Mouse (Mus musculus) embryonic facial prominence, embryonic 10.5 days (tissue): ENCODE measurements around the gene Tyrp1. TPM values are rescaled to one million over a fixed set of nuclear protein-coding genes. Genes with fewer than 3 reads are reported as not detected.

Source experiments
- DNase-seq: peaks from one replicate; pipeline ENCODE4 v3.0.0-alpha.2; 2017; ENCODE audit warnings: low spot score
- H3K27ac ChIP-seq: fragments of 300-500 bp; sonication (generic); replicated peaks from 2 replicates; pipeline ENCODE4 v1.5.1; 2016; ENCODE audit warnings: mild to moderate bottlenecking
- H3K27me3 ChIP-seq: fragments of 300-500 bp; sonication (generic); replicated peaks from 2 replicates; pipeline ENCODE4 v1.6.1; 2016; ENCODE audit warnings: low read depth, mild to moderate bottlenecking; ENCODE audit not compliant: poor library complexity, severe bottlenecking
- H3K36me3 ChIP-seq: fragments of 300-500 bp; sonication (generic); replicated peaks from 2 replicates; pipeline ENCODE4 v1.6.1; 2016; ENCODE audit warnings: mild to moderate bottlenecking, moderate library complexity
- H3K4me1 ChIP-seq: fragments of 300-500 bp; sonication (generic); 2 replicates; pipeline ENCODE4 v1.6.1; 2016
- H3K4me3 ChIP-seq: fragments of 300-500 bp; sonication (generic); 2 replicates; pipeline ENCODE4 v1.5.1; 2016; ENCODE audit warnings: mild to moderate bottlenecking, moderate library complexity
- H3K9me3 ChIP-seq: fragments of 300-500 bp; sonication (generic); 2 replicates; pipeline ENCODE4 v1.6.1; 2016; ENCODE audit warnings: mild to moderate bottlenecking
- WGBS: fragments of 180-500 bp; shearing (Covaris S2); methylation state at CpG from one replicate; pipeline ENCODE4 v1.1.7; 2016; 5-methylcytosine and 5-hydroxymethylcytosine counted together
- polyA plus RNA-seq: library from polyadenylated mRNA; unstranded; fragments of >200 nt; fragmentation: Nextera tagmentation; extraction: Ambion mirVana; gene quantifications from 2 replicates; pipeline ENCODE4 v1.2.1, GENCODE M21; 2016

The Tyrp1 gene
- polyA plus RNA-seq: 0.40 and 1.1 TPM in 2 replicates

- Histone ChIP-seq H3K4me1 (no peaks in the 10 kb centered on the region), H3K36me3 (no peaks in the 10 kb centered on the region), H3K4me3 (no peak within 1 kb of the TSS), H3K27me3 (no peaks in the 10 kb centered on the region), H3K27ac (no peak within 1 kb of the TSS), H3K9me3 (no peaks in the 10 kb centered on the region)
- no peak for DNase-seq
- 42% methylated on average over 3 of the region's 3 CpGs for WGBS
Measured at GRCm38 (mm10) chr4:80834050-80834449, at the start of gene Tyrp1. Tyrp1 (plus strand) TSS chr4:80834123.

DNA sequence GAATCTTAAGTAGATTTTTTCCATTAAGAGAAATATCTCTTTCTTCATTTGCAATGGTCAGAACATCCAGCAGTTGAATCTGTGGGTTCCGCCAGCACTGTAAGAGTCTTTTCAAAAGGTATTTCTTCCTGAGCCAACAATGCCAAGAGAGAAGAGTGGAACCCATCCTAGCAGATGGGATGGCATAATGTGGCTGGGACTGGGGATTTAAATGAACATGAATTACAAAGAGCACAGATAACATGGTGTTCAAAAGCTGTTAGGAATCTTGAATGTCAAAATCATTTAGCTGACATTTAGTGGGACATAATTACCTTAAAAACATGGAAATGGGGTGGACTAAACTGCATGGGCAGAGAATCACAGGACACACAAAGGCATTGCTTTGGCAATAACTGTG lies 45.6 kb upstream of the Tyrp1 start:
- Histone ChIP-seq H3K9me3 (no peaks in the 10 kb centered on the region), H3K36me3 (no peaks in the 10 kb centered on the region), H3K27ac (no peak overlapping the region), H3K27me3 (no peaks in the 10 kb centered on the region), H3K4me3 (no peak overlapping the region), H3K4me1 (no peaks in the 10 kb centered on the region)
- 97% methylated on average over 1 of the region's 1 CpGs for WGBS
- no peak for DNase-seq

DNA sequence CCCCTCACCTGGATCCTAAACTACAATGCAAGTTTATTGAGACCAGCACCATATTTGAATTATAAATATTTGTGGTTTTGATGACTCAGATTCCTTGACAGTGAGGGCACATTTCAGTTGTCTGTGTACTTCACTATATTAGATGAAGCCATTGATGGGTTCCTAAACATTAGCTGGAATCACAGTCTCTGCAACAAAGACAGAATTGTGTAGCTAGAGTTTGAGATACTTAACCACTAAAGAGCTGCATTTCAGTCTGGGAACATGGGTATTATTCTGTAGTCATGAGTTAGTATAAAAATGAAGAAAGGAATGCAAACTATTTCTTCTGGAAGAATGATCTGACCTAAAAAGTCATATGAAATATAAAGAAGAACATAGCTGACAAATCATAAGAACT lies 14.4 kb upstream of the Tyrp1 start:
- Histone ChIP-seq H3K27ac (no peak overlapping the region), H3K4me3 (no peak overlapping the region), H3K36me3 (no peaks in the 10 kb centered on the region), H3K9me3 (no peaks in the 10 kb centered on the region), H3K4me1 (no peaks in the 10 kb centered on the region), H3K27me3 (no peaks in the 10 kb centered on the region)
- DNase-seq: no peak

- DNase-seq: no peak
- Histone ChIP-seq H3K9me3 (no peaks in the 10 kb centered on the region), H3K36me3 (no peaks in the 10 kb centered on the region), H3K27ac (no peak overlapping the region), H3K4me1 (no peaks in the 10 kb centered on the region), H3K4me3 (no peak overlapping the region), H3K27me3 (no peaks in the 10 kb centered on the region)
- 83% methylated on average over 3 of the region's 3 CpGs for WGBS
Measured at GRCm38 (mm10) chr4:80821945-80822344, 12.0 kb upstream of the Tyrp1 start.

DNA sequence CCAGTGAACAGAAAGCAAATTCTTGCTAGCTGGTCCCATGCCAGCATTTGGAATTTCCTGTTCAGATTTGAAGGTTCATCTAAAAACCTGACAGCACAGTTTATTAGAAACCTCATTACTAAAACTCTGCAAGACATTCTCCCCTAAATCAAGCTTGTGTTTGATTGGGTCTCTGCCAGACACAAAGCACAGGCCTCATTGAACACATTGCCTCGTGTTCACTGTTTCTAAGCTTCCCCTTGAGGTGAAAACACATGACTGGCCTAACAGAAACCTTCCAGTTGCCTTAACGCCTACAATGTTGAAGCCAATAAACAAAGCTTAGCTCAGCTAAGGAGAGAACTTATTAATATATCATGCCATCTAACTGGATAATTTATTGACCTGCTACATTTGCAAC lies 5.7 kb upstream of the Tyrp1 start:
- Histone ChIP-seq H3K4me3 (no peak overlapping the region), H3K27me3 (no peaks in the 10 kb centered on the region), H3K36me3 (no peaks in the 10 kb centered on the region), H3K4me1 (no peaks in the 10 kb centered on the region), H3K27ac (no peak overlapping the region), H3K9me3 (no peaks in the 10 kb centered on the region)
- DNase-seq: no peak
- WGBS: 71% methylated on average over 2 of the region's 2 CpGs

DNA sequence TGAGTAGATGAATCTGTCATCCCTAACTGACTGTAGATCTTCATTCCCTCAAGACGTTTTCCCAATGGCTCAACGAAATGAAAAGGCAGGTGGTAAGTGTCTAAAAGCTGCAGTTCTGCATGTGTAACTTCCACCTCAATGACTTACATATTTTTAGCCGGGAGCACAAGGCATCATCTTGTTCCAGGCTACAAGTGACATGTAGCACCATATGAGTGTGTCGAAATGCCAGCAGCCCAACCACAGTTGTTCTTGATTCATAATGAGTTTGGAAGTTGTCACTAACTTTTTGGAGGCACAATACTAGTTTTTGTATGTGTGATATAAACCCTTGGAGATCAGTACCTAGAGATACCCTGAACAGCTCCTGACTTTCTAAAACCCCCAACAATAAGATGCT lies 5.4 kb downstream of the Tyrp1 start:
- Histone ChIP-seq H3K4me3 (no peak overlapping the region), H3K27me3 (no peaks in the 10 kb centered on the region), H3K9me3 (no peaks in the 10 kb centered on the region), H3K4me1 (no peaks in the 10 kb centered on the region), H3K27ac (no peak overlapping the region), H3K36me3 (no peaks in the 10 kb centered on the region)
- WGBS: 85% methylated on average over 4 of the region's 4 CpGs
- DNase-seq: no peak

GRCm38 (mm10) chr4:80841980-80842379 lies 8.1 kb downstream of the Tyrp1 start:
- 88% methylated on average over 1 of the region's 1 CpGs for WGBS
- Histone ChIP-seq H3K36me3 (no peaks in the 10 kb centered on the region), H3K27ac (no peak overlapping the region), H3K4me1 (no peaks in the 10 kb centered on the region), H3K9me3 (no peaks in the 10 kb centered on the region), H3K27me3 (no peaks in the 10 kb centered on the region), H3K4me3 (no peak overlapping the region)
- DNase-seq: no peak

DNA sequence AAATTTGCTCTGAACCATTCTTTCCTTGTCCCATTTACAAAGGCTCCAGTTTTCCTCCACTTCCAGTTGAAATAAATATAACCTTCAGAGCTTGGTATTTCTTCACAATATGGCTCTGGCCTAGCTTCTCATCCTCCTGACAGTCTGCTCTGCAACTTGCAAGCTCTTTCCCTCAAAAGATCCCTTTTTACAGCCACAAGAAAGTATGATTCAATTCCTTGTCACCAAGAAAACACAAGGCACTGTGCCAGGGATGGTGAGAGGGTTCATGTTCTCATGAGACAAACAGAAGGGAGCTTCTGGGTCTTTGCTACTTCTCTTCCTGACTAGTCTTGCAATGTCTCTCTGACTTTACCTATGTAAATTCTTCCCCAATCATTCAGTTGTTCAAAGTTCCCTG lies 9.8 kb downstream of the Tyrp1 start:
- Histone ChIP-seq H3K27me3 (no peaks in the 10 kb centered on the region), H3K27ac (no peak overlapping the region), H3K4me3 (no peak overlapping the region), H3K36me3 (no peaks in the 10 kb centered on the region), H3K9me3 (no peaks in the 10 kb centered on the region), H3K4me1 (no peaks in the 10 kb centered on the region)
- DNase-seq: no peak

GRCm38 (mm10) chr4:80846052-80846451 lies 12.1 kb downstream of the Tyrp1 start:
- H3K27ac ChIP-seq: no peak overlapping the region
- H3K27me3 ChIP-seq: no peaks in the 10 kb centered on the region
- 73% methylated on average over 3 of the region's 3 CpGs for WGBS
- H3K4me1 ChIP-seq: no peaks in the 10 kb centered on the region
- DNase-seq: no peak
- H3K4me3 ChIP-seq: no peak overlapping the region
- H3K36me3 ChIP-seq: no peaks in the 10 kb centered on the region
- H3K9me3 ChIP-seq: no peaks in the 10 kb centered on the region

DNA sequence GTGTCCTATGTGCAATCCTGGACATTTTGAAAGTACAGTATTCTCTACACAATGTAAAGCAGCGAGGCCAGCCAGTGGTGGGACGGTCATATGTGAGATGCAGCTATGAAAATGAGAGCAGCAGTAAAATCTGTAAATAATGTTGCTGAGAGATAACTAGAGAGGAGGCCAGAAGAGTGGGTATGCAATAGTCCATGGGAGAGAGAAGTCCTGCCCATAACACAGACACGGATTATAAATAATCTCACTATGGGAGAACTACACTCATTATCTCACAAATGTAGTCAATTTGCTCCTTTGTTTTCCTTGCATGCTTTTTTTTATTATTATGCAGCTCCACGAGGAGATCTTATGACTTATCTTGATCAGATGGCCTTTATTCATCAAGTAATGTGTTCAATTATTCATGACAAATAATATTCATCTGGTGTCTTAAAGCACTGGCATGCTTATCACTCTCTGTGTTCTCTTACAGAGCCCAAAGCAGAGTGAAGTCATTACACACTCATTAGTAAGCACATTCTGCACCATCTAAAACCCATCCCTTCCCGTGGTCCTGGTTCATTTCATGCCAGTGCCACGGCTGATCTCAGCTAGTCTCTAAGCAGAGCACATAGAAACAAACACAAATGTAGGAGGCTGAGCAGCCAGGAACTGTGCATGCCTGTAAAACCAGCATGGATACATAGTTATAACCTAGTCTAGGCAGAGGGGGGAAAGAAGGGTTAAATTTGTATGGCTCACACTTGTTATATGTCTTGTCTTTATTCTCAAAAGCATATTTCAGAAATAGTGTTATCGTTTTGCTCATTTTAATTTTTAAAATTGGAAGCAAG lies 18.9 kb downstream of the Tyrp1 start:
- Histone ChIP-seq H3K4me3 (no peak overlapping the region), H3K27me3 (no peaks in the 10 kb centered on the region), H3K9me3 (no peaks in the 10 kb centered on the region), H3K4me1 (no peaks in the 10 kb centered on the region), H3K27ac (no peak overlapping the region), H3K36me3 (no peaks in the 10 kb centered on the region)
- WGBS: 85% methylated on average over 7 of the region's 7 CpGs
- no peak for DNase-seq

DNA sequence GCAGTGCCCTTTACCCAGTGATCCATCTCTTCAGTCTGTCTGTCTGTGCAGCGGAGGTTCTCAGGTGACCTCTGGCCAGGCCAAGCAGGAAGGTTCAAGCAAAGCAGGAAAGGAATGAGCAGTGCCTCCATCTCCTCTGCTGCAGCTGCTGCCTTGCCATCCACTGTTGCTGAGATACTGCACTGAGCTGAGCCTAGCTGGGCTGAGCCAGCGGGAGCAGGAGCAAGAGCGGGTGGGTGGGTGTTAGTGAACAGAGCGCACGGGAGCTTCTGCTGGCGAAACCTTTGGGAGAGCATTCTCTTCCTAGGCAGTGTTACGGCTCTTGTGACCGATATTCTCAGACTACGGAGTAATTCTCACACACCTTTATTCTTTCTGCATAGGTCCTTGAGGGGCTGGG lies 21.6 kb downstream of the Tyrp1 start:
- Histone ChIP-seq H3K36me3 (no peaks in the 10 kb centered on the region), H3K27ac (no peak overlapping the region), H3K4me3 (no peak overlapping the region), H3K27me3 (no peaks in the 10 kb centered on the region), H3K9me3 (no peaks in the 10 kb centered on the region), H3K4me1 (no peaks in the 10 kb centered on the region)
- WGBS: 71% methylated on average over 9 of the region's 9 CpGs
- no peak for DNase-seq

- Histone ChIP-seq H3K36me3 (no peaks in the 10 kb centered on the region), H3K4me1 (peaks cover 6% of the 10 kb centered on the region; the same call in 1 of the 2 replicates), H3K27ac (no peak overlapping the region), H3K27me3 (no peaks in the 10 kb centered on the region), H3K4me3 (no peak overlapping the region), H3K9me3 (no peaks in the 10 kb centered on the region)
- no peak for DNase-seq
- 89% methylated on average over 9 of the region's 9 CpGs for WGBS
Measured at GRCm38 (mm10) chr4:80862962-80863361, 29.0 kb downstream of the Tyrp1 start.

GRCm38 (mm10) chr4:80863906-80864305 lies 30.0 kb downstream of the Tyrp1 start:
- peaks cover 6% of the 10 kb centered on the region; the same call in 1 of the 2 replicates for H3K4me1 ChIP-seq
- WGBS: 72% methylated on average over 7 of the region's 7 CpGs

More at GRCm38 (mm10) chr4:80863906-80864305, 30.0 kb downstream of the Tyrp1 start:
- no peaks in the 10 kb centered on the region for H3K36me3 ChIP-seq
- no peak overlapping the region for H3K4me3 ChIP-seq
- no peaks in the 10 kb centered on the region for H3K9me3 ChIP-seq
- no peaks in the 10 kb centered on the region for H3K27me3 ChIP-seq
- H3K27ac ChIP-seq: no peak overlapping the region
- DNase-seq: no peak
